Mouse (Mus musculus) embryonic stem cell, embryonic (primary cell): ENCODE results near the gene Myo1e.

Experiments
- CTCF ChIA-PET, 4 experiments: fragments of 300-600 bp in 2 of 4; fragments of 350-600 bp in 2 of 4; sonication (Branson Sonifier 250); formaldehyde crosslinking; loops; one replicate each; lab custom pipeline; 2022; ENCODE audit warnings: inconsistent platforms in 2 of 4; lab: Charles Lee
- POLR2A ChIA-PET, 4 experiments: fragments of 300-600 bp in 2 of 4; fragments of 350-600 bp in 2 of 4; sonication (Branson Sonifier 250); formaldehyde crosslinking; loops; one replicate each; lab custom pipeline; 2022; ENCODE audit warnings: antibody characterized with exemption in 4 of 4, inconsistent platforms in 1 of 4; lab: Charles Lee

Gene Myo1e

GRCm38 (mm10) chr9:70207151-70207831 is at the start of gene Myo1e:
TSS of gene Myo1e (plus strand) at chr9:70207350.
- POLR2A ChIA-PET, result interaction anchor here in 3 of 4 experiments (0.6 to 5.3 kb wide), 33 partner anchors 8 to 444 kb away, joined by 3 to 43 read pairs (median 4); no protein-coding TSS in a partner anchor
- CTCF ChIA-PET, result interaction anchor here in 1 of 4 experiments (1.1 kb wide), 1 partner anchor 95 kb away, joined by 3 read pairs; no protein-coding TSS in a partner anchor

GRCm38 (mm10) chr9:70160071-70160470 is 47.1 kb upstream of the Myo1e start:
- ChIA-PET CTCF (interaction anchor here in 3 of 4 experiments (1.1 to 1.3 kb wide), 3 partner anchors 51 to 249 kb away, joined by 3 to 7 read pairs (median 5); no protein-coding TSS in a partner anchor), POLR2A (interaction anchor here in 2 of 4 experiments (0.6 to 3.4 kb wide), 7 partner anchors 11 to 148 kb away, joined by 3 to 12 read pairs (median 3); partner anchors contain the start of genes Fam81a (in 1 of the 2) and Gtf2a2 (in 1 of the 2))

GRCm38 (mm10) chr9:70168973-70169372 is 38.2 kb upstream of the Myo1e start:
- ChIA-PET CTCF (interaction anchor here in 1 of 4 experiments (1.1 kb wide), 1 partner anchor 60 kb away, joined by 3 read pairs; no protein-coding TSS in a partner anchor), POLR2A (interaction anchor here in 1 of 4 experiments (1.0 kb wide), 1 partner anchor 26 kb away, joined by 4 read pairs; no protein-coding TSS in a partner anchor)

GRCm38 (mm10) chr9:70174291-70174848 is 32.8 kb upstream of the Myo1e start:
- CTCF ChIA-PET, result interaction anchor here in 1 of 4 experiments (0.7 kb wide), 1 partner anchor 10 kb away, joined by 4 read pairs; no protein-coding TSS in a partner anchor
- POLR2A ChIA-PET, result interaction anchor here in 3 of 4 experiments (0.5 to 3.2 kb wide), 15 partner anchors 15 to 668 kb away, joined by 3 to 14 read pairs (median 3); partner anchors contain the start of gene Myo1e (in 1 of the 3)

- ChIA-PET CTCF (interaction anchor here in 1 of 4 experiments (0.7 kb wide), 1 partner anchor 9 kb away, joined by 4 read pairs; no protein-coding TSS in a partner anchor), POLR2A (interaction anchor here in 3 of 4 experiments (0.5 to 3.2 kb wide), 18 partner anchors 10 to 667 kb away, joined by 3 to 14 read pairs (median 4); no protein-coding TSS in a partner anchor)
These were observed 32.3 kb upstream of the Myo1e start for GRCm38 (mm10) chr9:70174896-70175295.

- ChIA-PET CTCF (no interaction called here), POLR2A (interaction anchor here in 3 of 4 experiments (0.6 to 2.8 kb wide), 20 partner anchors 9 to 101 kb away, joined by 3 to 14 read pairs (median 4); no protein-coding TSS in a partner anchor)
These were observed 30.9 kb upstream of the Myo1e start for GRCm38 (mm10) chr9:70176291-70176690.

GRCm38 (mm10) chr9:70181719-70182118 is 25.4 kb upstream of the Myo1e start:
- ChIA-PET CTCF (no interaction called here), POLR2A (interaction anchor here in 1 of 4 experiments (0.7 to 1.9 kb wide), 2 partner anchors 10 to 142 kb away, joined by 3 to 8 read pairs; no protein-coding TSS in a partner anchor)

GRCm38 (mm10) chr9:70182639-70183038 is 24.5 kb upstream of the Myo1e start:
- CTCF ChIA-PET, result interaction anchor here in 1 of 4 experiments (0.6 kb wide), 1 partner anchor 366 kb away, joined by 3 read pairs; no protein-coding TSS in a partner anchor
- POLR2A ChIA-PET, result interaction anchor here (0.6 to 1.9 kb wide), 6 partner anchors 9 to 74 kb away, joined by 3 to 8 read pairs (median 4); no protein-coding TSS in a partner anchor

GRCm38 (mm10) chr9:70192336-70192735 is 14.8 kb upstream of the Myo1e start:
- ChIA-PET CTCF (no interaction called here), POLR2A (interaction anchor here in 2 of 4 experiments (0.7 to 2.0 kb wide), 2 partner anchors 10 kb away, joined by 3 to 8 read pairs; no protein-coding TSS in a partner anchor)

- CTCF ChIA-PET, result interaction anchor here in 2 of 4 experiments (0.6 to 1.4 kb wide), 3 partner anchors 8 to 54 kb away, joined by 3 to 4 read pairs (median 3); no protein-coding TSS in a partner anchor
- POLR2A ChIA-PET, result interaction anchor here (0.6 to 2.1 kb wide), 19 partner anchors 7 to 206 kb away, joined by 3 to 10 read pairs (median 4); no protein-coding TSS in a partner anchor
These were observed 12.5 kb upstream of the Myo1e start for GRCm38 (mm10) chr9:70194622-70195021.

GRCm38 (mm10) chr9:70196956-70197659 is 10.0 kb upstream of the Myo1e start:
- ChIA-PET POLR2A (interaction anchor here (0.5 to 2.6 kb wide), 25 partner anchors 10 to 794 kb away, joined by 3 to 14 read pairs (median 4); partner anchors contain the start of genes Gtf2a2 (in 1 of the 4) and Myo1e (in 1 of the 4)), CTCF (interaction anchor here in 2 of 4 experiments (0.6 to 1.4 kb wide), 4 partner anchors 15 to 822 kb away, joined by 4 to 15 read pairs (median 4); no protein-coding TSS in a partner anchor)

- ChIA-PET POLR2A (interaction anchor here (0.7 to 2.6 kb wide), 12 partner anchors 9 to 185 kb away, joined by 3 to 14 read pairs (median 4); partner anchors contain the start of genes Gtf2a2 (in 1 of the 4) and Myo1e (in 1 of the 4)), CTCF (interaction anchor here in 2 of 4 experiments (0.7 to 1.4 kb wide), 2 partner anchors 14 to 95 kb away, joined by 4 to 5 read pairs; no protein-coding TSS in a partner anchor)
These were observed 9.2 kb upstream of the Myo1e start for GRCm38 (mm10) chr9:70197992-70198391.

GRCm38 (mm10) chr9:70202753-70203152 is 4.4 kb upstream of the Myo1e start:
- POLR2A ChIA-PET, result interaction anchor here in 1 of 4 experiments (1.3 kb wide), 1 partner anchor 11 kb away, joined by 3 read pairs; no protein-coding TSS in a partner anchor
- CTCF ChIA-PET, result interaction anchor here in 3 of 4 experiments (0.6 to 1.1 kb wide), 5 partner anchors 9 to 104 kb away, joined by 3 to 4 read pairs (median 3); no protein-coding TSS in a partner anchor

GRCm38 (mm10) chr9:70203267-70204076 is 3.7 kb upstream of the Myo1e start:
- ChIA-PET CTCF (interaction anchor here in 3 of 4 experiments (0.6 to 1.1 kb wide), 6 partner anchors 10 to 254 kb away, joined by 3 to 6 read pairs (median 4); no protein-coding TSS in a partner anchor), POLR2A (interaction anchor here in 3 of 4 experiments (0.6 to 1.3 kb wide), 3 partner anchors 14 to 72 kb away, joined by 3 to 5 read pairs (median 5); no protein-coding TSS in a partner anchor)

GRCm38 (mm10) chr9:70207981-70208521 is 901 bp downstream of the Myo1e start:
- POLR2A ChIA-PET, result interaction anchor here in 3 of 4 experiments (0.6 to 5.3 kb wide), 34 partner anchors 9 to 445 kb away, joined by 3 to 43 read pairs (median 4); no protein-coding TSS in a partner anchor
- CTCF ChIA-PET, result interaction anchor here in 1 of 4 experiments (1.1 kb wide), 1 partner anchor 96 kb away, joined by 3 read pairs; no protein-coding TSS in a partner anchor

- POLR2A ChIA-PET, result interaction anchor here (0.5 to 5.3 kb wide), 18 partner anchors 9 to 148 kb away, joined by 3 to 43 read pairs (median 5); no protein-coding TSS in a partner anchor
- CTCF ChIA-PET, result no interaction called here
These were observed 1.6 kb downstream of the Myo1e start for GRCm38 (mm10) chr9:70208751-70209150.
